9 mouse cellular contexts compared by ENCODE assay signal in genomic region chr9:70048751-70049415, GRCm38 (mm10). TPM values are rescaled to one million over a fixed set of nuclear protein-coding genes. Genes with fewer than 3 reads are reported as not detected.
DNase-seq lines count a peak whose midpoint lies in the region; ATAC-seq and TF ChIP-seq lines count a peak whose summit lies in the region.
"Had no signal": no experiment of that assay in that cellular context is flagged by ENCODE, and none has a peak within 500 bp of the region (broad histone marks: within the 10 kb centered on the region; RNA-seq: fewer than 3 reads in every experiment).

No protein-coding gene starts in this region.

- DNase-seq in cerebellum, postnatal 10 days = peak; percentile 56 to 59
- DNase-seq in cerebellum, adult 2 months = no peak
- no peak for DNase-seq in embryonic facial prominence, embryonic 10.5 days (ENCODE audit: low spot score)
- DNase-seq in heart, postnatal 10 days = peak; percentile 64 to 71
- peak; percentile 55 for DNase-seq in lung, postnatal 0 days (ENCODE audit: low spot score)
- DNase-seq in frontal cortex, adult 2 months (ENCODE audit: extremely low spot score in 1 of 2, low spot score in 1 of 2) = no peak
- no peak for DNase-seq in right cerebral cortex, postnatal 36 days (ENCODE audit: low spot score in 2 of 2)
- no peak for DNase-seq in thymus, postnatal 4 days

- H3K4me3 ChIP-seq in cerebellum, adult 2 months (replicated peaks; ENCODE audit: insufficient read depth, low read depth, low read length) = no peak overlapping the region
- H3K4me3 ChIP-seq in embryonic facial prominence, embryonic 10.5 days = 0 out of 2 replicates have a peak overlapping the region, but pooled peaks have one; percentile 15
- no peak overlapping the region for H3K4me3 ChIP-seq in lung, postnatal 0 days (ENCODE audit: low read depth, low read length)

- ATAC-seq in lung, postnatal 0 days = peak; percentile 64
- ATAC-seq: inflammation-experienced regulatory T-cells, adult 6 months had no signal

- no peak for TF ChIP-seq POLR2A in cerebellum, adult 2 months (IDR thresholded peaks at IDR 0.05; ENCODE audit: borderline replicate concordance, insufficient read depth, low read length)

- no peaks in the 10 kb centered on the region for H3K4me1 ChIP-seq in cerebellum, adult 2 months (ENCODE audit: control insufficient read depth, insufficient read depth, low read length)
- peaks cover 30% of the 10 kb centered on the region for H3K4me1 ChIP-seq in embryonic facial prominence, embryonic 10.5 days
- H3K4me1 ChIP-seq in lung, postnatal 0 days (ENCODE audit: insufficient read depth, low read depth, low read length) = no peaks in the 10 kb centered on the region

- H3K36me3 ChIP-seq in embryonic facial prominence, embryonic 10.5 days (replicated peaks) = no peaks in the 10 kb centered on the region
- no peaks in the 10 kb centered on the region for H3K36me3 ChIP-seq in lung, postnatal 0 days (ENCODE audit: insufficient read depth, low read length)

- H3K27me3 ChIP-seq in cerebellum, adult 2 months (ENCODE audit: control insufficient read depth, insufficient read depth, low read length) = no peaks in the 10 kb centered on the region
- no peaks in the 10 kb centered on the region for H3K27me3 ChIP-seq in embryonic facial prominence, embryonic 10.5 days (replicated peaks; ENCODE audit: low read depth, poor library complexity, severe bottlenecking)
- no peaks in the 10 kb centered on the region for H3K27me3 ChIP-seq in lung, postnatal 0 days (replicated peaks; ENCODE audit: insufficient read depth, low read length)

- H3K9me3 ChIP-seq in embryonic facial prominence, embryonic 10.5 days = no peaks in the 10 kb centered on the region
- no peaks in the 10 kb centered on the region for H3K9me3 ChIP-seq in lung, postnatal 0 days (ENCODE audit: low read length)

- TF ChIP-seq CTCF in cerebellum, adult 2 months (IDR thresholded peaks at IDR 0.05; ENCODE audit: borderline replicate concordance, insufficient read depth, low read depth, low read length) = no peak
- TF ChIP-seq CTCF in lung, postnatal 0 days (IDR thresholded peaks at IDR 0.05) = no peak

- H3K9ac ChIP-seq in lung, postnatal 0 days (replicated peaks; ENCODE audit: low read depth) = no peak overlapping the region

- no peak overlapping the region for H3K27ac ChIP-seq in cerebellum, adult 2 months (ENCODE audit: insufficient read depth, low read length)
- H3K27ac ChIP-seq in embryonic facial prominence, embryonic 10.5 days (replicated peaks) = peak overlapping the region; percentile 55
- no peak overlapping the region for H3K27ac ChIP-seq in lung, postnatal 0 days (ENCODE audit: low read length)

- intact Hi-C loops in heart, postnatal 10 days (cut with DNase I) = no loop called here

- TF ChIP-seq EP300 in lung, postnatal 0 days (IDR thresholded peaks at IDR 0.05) = no peak

- no peak overlapping the region for H3K4me2 ChIP-seq in lung, postnatal 0 days (replicated peaks; ENCODE audit: low read depth, low read length)

- WGBS in cerebellum, adult 2 months = 54% methylated on average over 6 of the region's 6 CpGs
- WGBS in embryonic facial prominence, embryonic 10.5 days = 56% methylated on average over 6 of the region's 6 CpGs
- WGBS in lung, postnatal 0 days = 30% methylated on average over 6 of the region's 6 CpGs

RNA-seq across cellular contexts. Expression of gene Gcnt3, which starts 11.0 kb away (rescaled TPM):
- polyA plus RNA-seq in cerebellum, adult 2 months (2012; rRNA removed) = not detected in 2 replicates
- 0.05 TPM in 1 of 2 replicates, not detected in the other for polyA plus RNA-seq in embryonic facial prominence, embryonic 10.5 days (2016; fragmentation: Nextera tagmentation; extraction: Ambion mirVana)
- not detected for total RNA-seq in heart, postnatal 10 days (2021)
- polyA plus RNA-seq in lung, postnatal 0 days (2015; fragmentation: Nextera tagmentation; extraction: Ambion mirVana) = not detected in 2 replicates
- polyA plus RNA-seq in frontal cortex, adult 2 months (2012; rRNA removed) = not detected in 2 replicates
- polyA plus RNA-seq: inflammation-experienced regulatory T-cells, adult 6 months had no signal

RNA-seq across cellular contexts. Expression of gene Gtf2a2, which starts 36.5 kb away (rescaled TPM):
- 89.4 and 96.4 TPM in 2 replicates for polyA plus RNA-seq in cerebellum, adult 2 months (2012; rRNA removed)
- polyA plus RNA-seq in embryonic facial prominence, embryonic 10.5 days (2016; fragmentation: Nextera tagmentation; extraction: Ambion mirVana) = 180 and 196 TPM in 2 replicates
- total RNA-seq in heart, postnatal 10 days (2021) = 10 to 100 TPM; 73.3 to 77.8 TPM
- 126 and 142 TPM in 2 replicates for polyA plus RNA-seq in lung, postnatal 0 days (2015; fragmentation: Nextera tagmentation; extraction: Ambion mirVana)
- 72.5 and 78.8 TPM in 2 replicates for polyA plus RNA-seq in frontal cortex, adult 2 months (2012; rRNA removed)

RNA-seq across cellular contexts. Expression of gene Bnip2, which starts 59.6 kb away (rescaled TPM):
- 43.7 and 46.1 TPM in 2 replicates for polyA plus RNA-seq in cerebellum, adult 2 months (2012; rRNA removed)
- polyA plus RNA-seq in embryonic facial prominence, embryonic 10.5 days (2016; fragmentation: Nextera tagmentation; extraction: Ambion mirVana) = 108 and 109 TPM in 2 replicates
- total RNA-seq in heart, postnatal 10 days (2021) = 100 to 1,000 TPM; 102 to 107 TPM
- polyA plus RNA-seq in lung, postnatal 0 days (2015; fragmentation: Nextera tagmentation; extraction: Ambion mirVana) = 130 and 131 TPM in 2 replicates
- 44.6 and 48.0 TPM in 2 replicates for polyA plus RNA-seq in frontal cortex, adult 2 months (2012; rRNA removed)

Comparison
In these comparisons a context has a peak if more than half of its experiments do, and no peak if none do; other contexts are left out.
1. DNase-seq: peak in cerebellum, postnatal 10 days (2 of 2), heart, postnatal 10 days (2 of 2) and lung, postnatal 0 days (single experiment); none in cerebellum, adult 2 months (0 of 2), embryonic facial prominence, embryonic 10.5 days (single experiment), frontal cortex, adult 2 months (0 of 2), right cerebral cortex, postnatal 36 days (0 of 2) and thymus, postnatal 4 days (single experiment).